Mouse (Mus musculus) C2C12 (cell line): Measurements from ENCODE around the gene Ugt1a9. TPM values are rescaled to one million over a fixed set of nuclear protein-coding genes. Genes with fewer than 3 reads are reported as not detected.

ENCODE experiments used
- H3K27me3 ChIP-seq: one replicate; pipeline ENCODE4 v1.6.1; 2011; ENCODE audit not compliant: control insufficient read depth, insufficient read depth, insufficient read length
- H3K36me3 ChIP-seq: one replicate; pipeline ENCODE4 v1.6.1; 2011; ENCODE audit not compliant: control insufficient read depth, insufficient read depth
- H3K4me3 ChIP-seq: one replicate; pipeline ENCODE4 v1.5.1; 2011; ENCODE audit warnings: mild to moderate bottlenecking, control low read depth; ENCODE audit not compliant: poor library complexity, insufficient read depth, severe bottlenecking
- H3K79me2 ChIP-seq: one replicate; pipeline ENCODE4 v1.6.1; 2011; ENCODE audit not compliant: control insufficient read depth, insufficient read depth
- H3K79me3 ChIP-seq: one replicate; pipeline ENCODE4 v1.6.1; 2011; ENCODE audit warnings: low read depth, control low read depth
- H3ac ChIP-seq: one replicate; pipeline ENCODE3; 2011; ENCODE audit warnings: low read depth; ENCODE audit not compliant: control insufficient read depth, insufficient read length
- CEBPB ChIP-seq: IDR thresholded peaks from one replicate; pipeline ENCODE4 v1.6.1; 2011; ENCODE audit warnings: low read depth, mild to moderate bottlenecking, control low read depth, moderate library complexity
- CTCF ChIP-seq: IDR thresholded peaks from one replicate; pipeline ENCODE4 v1.5.1; 2011; ENCODE audit not compliant: control insufficient read depth, insufficient read depth, insufficient read length
- FOSL1 ChIP-seq: IDR thresholded peaks from one replicate; pipeline ENCODE4 v1.8.0; 2011; ENCODE audit warnings: mild to moderate bottlenecking, low read length; ENCODE audit not compliant: poor library complexity, insufficient read depth, severe bottlenecking
- MAX ChIP-seq: IDR thresholded peaks from one replicate; pipeline ENCODE4 v1.6.1; 2011; ENCODE audit warnings: mild to moderate bottlenecking, control low read depth
- MYOD1 ChIP-seq: IDR thresholded peaks from one replicate; pipeline ENCODE4 v1.6.1; 2011; ENCODE audit warnings: low read depth; ENCODE audit not compliant: control insufficient read depth, insufficient read length
- MYOG ChIP-seq: IDR thresholded peaks from one replicate; pipeline ENCODE4 v1.6.1; 2011; ENCODE audit not compliant: control insufficient read depth, insufficient read length; ENCODE audit errors: extremely low read depth
- USF1 ChIP-seq: IDR thresholded peaks from one replicate; pipeline ENCODE4 v1.6.1; 2011; ENCODE audit warnings: low read depth, mild to moderate bottlenecking, control low read depth, moderate library complexity
- polyA plus RNA-seq: library from polyadenylated mRNA; unstranded; fragments of >200 nt; fragmentation: generic; extraction: Trizol; gene quantifications from one replicate; pipeline ENCODE4 v1.2.1, GENCODE M21; 2012; ENCODE audit warnings: missing spikeins

The Ugt1a9 gene
- polyA plus RNA-seq, 1 experiment = not detected

DNA sequence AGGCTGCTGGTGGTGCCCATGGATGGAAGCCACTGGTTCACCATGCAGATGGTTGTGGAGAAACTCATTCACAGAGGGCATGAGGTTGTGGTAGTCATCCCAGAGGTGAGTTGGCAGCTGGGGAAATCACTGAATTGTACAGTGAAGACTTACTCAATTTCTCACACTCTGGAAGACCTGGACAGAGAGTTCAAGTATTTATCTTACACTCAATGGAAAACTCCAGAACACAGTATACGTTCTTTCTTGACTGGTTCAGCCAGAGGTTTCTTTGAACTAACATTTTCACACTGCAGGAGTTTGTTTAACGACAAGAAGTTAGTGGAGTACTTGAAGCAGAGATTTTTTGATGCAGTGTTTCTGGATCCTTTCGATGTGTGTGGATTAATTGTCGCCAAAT, 302 bp downstream of the Ugt1a9 start:
- no peaks in the 10 kb centered on the region for H3K79me3 ChIP-seq
- no peaks in the 10 kb centered on the region for H3K36me3 ChIP-seq
- TF ChIP-seq CEBPB (no peak), MYOD1 (no peak), MYOG (no peak), MAX (no peak), FOSL1 (no peak), CTCF (no peak), USF1 (no peak)
- H3K4me3 ChIP-seq = no peak overlapping the region
- no peak overlapping the region for H3ac ChIP-seq
- no peaks in the 10 kb centered on the region for H3K27me3 ChIP-seq
- H3K79me2 ChIP-seq = no peaks in the 10 kb centered on the region

DNA sequence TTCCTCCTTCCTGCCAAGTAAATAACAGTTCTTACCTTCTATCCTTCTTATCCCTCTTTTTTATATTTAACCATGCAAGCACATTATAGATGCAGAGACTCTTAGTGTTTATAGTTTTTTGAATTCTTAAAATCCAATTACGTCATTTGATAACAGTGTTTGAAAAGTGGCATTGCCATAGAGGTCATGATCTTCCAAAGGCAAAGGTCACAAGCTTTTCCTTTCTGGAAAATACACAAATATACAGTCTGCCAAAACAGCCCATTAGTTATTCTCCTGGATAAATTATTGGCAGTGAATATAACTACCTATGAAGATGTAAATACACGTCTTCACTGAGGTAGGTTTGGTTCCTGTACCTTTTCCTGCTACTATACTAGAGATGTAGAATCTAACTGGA, 3.9 kb downstream of the Ugt1a9 start:
- Histone ChIP-seq H3K79me3 (no peaks in the 10 kb centered on the region), H3K36me3 (no peaks in the 10 kb centered on the region), H3K79me2 (no peaks in the 10 kb centered on the region), H3ac (no peak overlapping the region), H3K27me3 (no peaks in the 10 kb centered on the region), H3K4me3 (no peak overlapping the region)
- TF ChIP-seq MYOG (no peak), USF1 (no peak), MAX (no peak), CEBPB (no peak), CTCF (no peak), FOSL1 (no peak), MYOD1 (no peak)

DNA sequence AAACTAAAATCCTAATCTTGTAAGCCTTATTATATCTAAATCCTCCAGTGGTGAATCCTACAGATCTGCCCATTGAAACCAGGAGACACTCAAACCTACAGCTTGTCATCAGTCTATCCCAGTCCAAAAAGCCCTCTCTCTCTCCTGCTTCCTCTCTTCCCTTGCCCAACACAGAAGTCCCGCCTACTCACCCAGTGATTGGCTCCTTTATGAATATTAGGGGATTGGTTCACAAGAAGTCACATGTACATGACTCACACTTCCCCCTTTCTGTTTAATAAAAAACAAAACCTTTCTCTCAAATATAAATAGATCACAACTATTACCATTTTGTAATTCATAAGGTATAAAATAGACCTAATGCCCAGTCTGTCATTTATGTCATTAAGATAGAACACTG, 6.5 kb downstream of the Ugt1a9 start:
- Histone ChIP-seq H3K79me2 (no peaks in the 10 kb centered on the region), H3K27me3 (peaks cover under 1% of the 10 kb centered on the region), H3ac (no peak overlapping the region), H3K79me3 (no peaks in the 10 kb centered on the region), H3K4me3 (no peak overlapping the region), H3K36me3 (no peaks in the 10 kb centered on the region)
- TF ChIP-seq USF1 (peak; percentile 67), CTCF (no peak), CEBPB (no peak)

DNA sequence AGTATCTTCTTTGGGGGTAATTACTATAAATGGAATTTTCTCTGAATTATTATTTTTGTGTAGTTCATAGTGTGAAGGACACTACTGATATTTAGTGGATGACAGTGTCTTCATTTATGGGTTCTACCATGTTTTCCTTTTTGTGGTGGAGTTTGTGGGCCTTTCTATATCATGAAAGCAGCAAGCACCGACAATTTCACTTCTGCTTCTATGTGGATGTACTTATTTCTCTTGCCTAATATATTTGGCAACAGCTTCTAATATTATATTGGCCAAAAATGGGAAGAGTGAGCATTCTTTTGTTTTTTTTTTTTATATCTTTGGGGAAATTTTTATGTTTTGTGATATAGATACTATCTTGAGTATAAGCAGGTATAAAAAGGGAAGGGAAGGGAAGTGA, 11.1 kb downstream of the Ugt1a9 start:
- TF ChIP-seq FOSL1 (no peak), MYOG (no peak), MYOD1 (no peak), MAX (no peak), CEBPB (no peak), CTCF (no peak), USF1 (no peak)
- Histone ChIP-seq H3K79me3 (no peaks in the 10 kb centered on the region), H3K79me2 (no peaks in the 10 kb centered on the region), H3K36me3 (no peaks in the 10 kb centered on the region), H3K4me3 (no peak overlapping the region), H3ac (no peak overlapping the region), H3K27me3 (peaks cover 6% of the 10 kb centered on the region)

DNA sequence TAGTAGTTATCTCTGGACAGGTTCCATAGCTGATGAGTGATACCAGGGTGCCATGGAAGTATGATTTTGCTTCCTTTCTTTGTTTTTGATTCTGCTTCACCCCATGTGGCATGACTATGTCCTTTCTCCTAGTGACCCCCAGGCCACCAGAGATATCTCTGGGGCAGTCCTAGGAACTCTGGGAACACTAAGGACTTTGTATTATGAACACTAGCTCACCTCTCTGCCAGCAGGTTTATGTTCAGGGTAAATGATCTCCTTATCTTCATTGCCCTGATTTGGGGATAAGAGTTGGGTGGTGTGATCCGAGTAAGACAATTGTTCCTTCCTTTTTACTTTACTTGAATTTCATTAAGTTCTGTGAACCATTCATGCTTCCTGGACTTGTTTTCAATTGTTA, 15.5 kb downstream of the Ugt1a9 start:
- no peaks in the 10 kb centered on the region for H3K36me3 ChIP-seq
- peaks cover 19% of the 10 kb centered on the region for H3K27me3 ChIP-seq
- TF ChIP-seq MYOG (no peak), MAX (no peak), CEBPB (no peak), USF1 (no peak), CTCF (no peak), FOSL1 (no peak), MYOD1 (no peak)
- H3ac ChIP-seq = no peak overlapping the region
- H3K79me3 ChIP-seq = no peaks in the 10 kb centered on the region
- H3K4me3 ChIP-seq = no peak overlapping the region
- H3K79me2 ChIP-seq = no peaks in the 10 kb centered on the region

DNA sequence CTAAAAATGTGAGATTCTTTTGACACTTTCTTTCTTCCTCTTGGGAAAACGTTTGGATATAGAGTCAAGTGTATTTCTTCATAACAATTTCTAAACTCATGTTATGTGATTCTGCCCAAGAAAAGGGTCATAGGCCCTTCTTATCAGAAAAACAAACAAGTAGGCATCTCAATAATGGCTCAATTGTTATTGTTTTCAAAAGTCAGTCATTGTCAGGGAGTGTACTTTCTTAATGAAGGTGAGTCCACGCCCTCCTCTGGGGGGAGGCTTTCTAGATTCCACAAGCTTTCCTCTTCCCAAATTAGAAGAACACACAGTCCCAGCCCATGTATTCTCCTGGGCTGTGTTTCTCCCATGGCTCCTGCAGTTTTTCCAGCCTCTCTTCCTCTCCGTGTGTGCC, 16.9 kb downstream of the Ugt1a9 start, which contains the start of gene Ugt1a8:
Gene Ugt1a8 (plus strand): TSS at position 301 of the 400 bp plus-strand sequence.
- no peak within 1 kb of the TSS for H3ac ChIP-seq
- H3K27me3 ChIP-seq = peaks cover 14% of the 10 kb centered on the region
- H3K79me3 ChIP-seq = no peaks in the 10 kb centered on the region
- no peak within 1 kb of the TSS for H3K4me3 ChIP-seq
- TF ChIP-seq MYOD1 (no peak), MAX (no peak), MYOG (no peak), USF1 (no peak), CEBPB (no peak), CTCF (no peak), FOSL1 (no peak)
- H3K79me2 ChIP-seq = no peaks in the 10 kb centered on the region
- H3K36me3 ChIP-seq = no peaks in the 10 kb centered on the region
